Mouse (Mus musculus) lung, embryonic 14.5 days (tissue): Measurements from ENCODE around the gene Slc1a4. TPM values are rescaled to one million over a fixed set of nuclear protein-coding genes. Genes with fewer than 3 reads are reported as not detected.

Experiments
- ATAC-seq: fragments of 200-750 bp; cut with Nextera tagmentation; 2 replicates; pipeline ENCODE4 v1.8.0; 2017; ENCODE audit warnings: mild to moderate bottlenecking, moderate TSS enrichment, moderate library complexity; ENCODE audit not compliant: insufficient read depth
- DNase-seq: peaks from one replicate; pipeline ENCODE4 v3.0.0-alpha.2; 2015
- H3K27ac ChIP-seq: fragments of 300-500 bp; sonication (generic); 2 replicates; pipeline ENCODE4 v1.5.1; 2014; ENCODE audit warnings: low read depth, mild to moderate bottlenecking, moderate library complexity
- H3K27me3 ChIP-seq: fragments of 300-500 bp; sonication (generic); 2 replicates; pipeline ENCODE4 v1.6.1; 2014; ENCODE audit warnings: low read length, control low read depth; ENCODE audit not compliant: insufficient read depth
- H3K36me3 ChIP-seq: fragments of 300-500 bp; sonication (generic); 2 replicates; pipeline ENCODE4 v1.6.1; 2014; ENCODE audit warnings: control low read depth; ENCODE audit not compliant: insufficient read depth
- H3K4me1 ChIP-seq: fragments of 300-500 bp; sonication (generic); 2 replicates; pipeline ENCODE4 v1.6.1; 2014; ENCODE audit warnings: antibody characterized with exemption, control low read depth; ENCODE audit not compliant: insufficient read depth
- H3K4me2 ChIP-seq: fragments of 300-500 bp; sonication (generic); 2 replicates; pipeline ENCODE4 v1.6.1; 2014; ENCODE audit warnings: mild to moderate bottlenecking
- H3K4me3 ChIP-seq: fragments of 300-500 bp; sonication (generic); 2 replicates; pipeline ENCODE4 v1.5.1; 2014; ENCODE audit warnings: low read depth, low read length
- H3K9ac ChIP-seq: fragments of 300-500 bp; sonication (generic); 2 replicates; pipeline ENCODE4 v1.6.1; 2014
- H3K9me3 ChIP-seq: fragments of 300-500 bp; sonication (generic); 2 replicates; pipeline ENCODE4 v1.6.1; 2016; ENCODE audit warnings: low read depth, low read length, control low read depth
- CTCF ChIP-seq: IDR thresholded peaks from 2 replicates; pipeline ENCODE4 v1.5.1; 2016; ENCODE audit warnings: antibody characterized with exemption, low read depth
- WGBS: fragments of 180-500 bp; shearing (Covaris S2); extraction: QIAGEN DNeasy Blood & Tissue Kit; methylation state at CpG from one replicate; pipeline ENCODE4 v1.1.7; 2014; 5-methylcytosine and 5-hydroxymethylcytosine counted together
- polyA plus RNA-seq: library from polyadenylated mRNA; unstranded; fragments of >200 nt; fragmentation: Nextera tagmentation; extraction: Ambion mirVana; gene quantifications from 2 replicates; pipeline ENCODE4 v1.2.1, GENCODE M21; 2014

Gene Slc1a4
- polyA plus RNA-seq, 1 experiment from 2014 or later = 24.6 TPM

GRCm38 (mm10) chr11:20282601-20283219 is 49.8 kb downstream of the Slc1a4 start:
- no peaks in the 10 kb centered on the region for H3K36me3 ChIP-seq

GRCm38 (mm10) chr11:20280982-20281381 is 51.5 kb downstream of the Slc1a4 start:
- 50% methylated on average over 5 of the region's 5 CpGs for WGBS
- no peaks in the 10 kb centered on the region for H3K9me3 ChIP-seq
- no peak for TF ChIP-seq CTCF

More at GRCm38 (mm10) chr11:20282601-20283219, 49.8 kb downstream of the Slc1a4 start:
- DNase-seq (no peak), ATAC-seq (no peak)
- Histone ChIP-seq H3K4me3 (no peak overlapping the region), H3K9ac (no peak overlapping the region), H3K4me2 (no peak overlapping the region), H3K9me3 (no peaks in the 10 kb centered on the region), H3K27me3 (no peaks in the 10 kb centered on the region), H3K4me1 (peaks cover 3% of the 10 kb centered on the region; the same call in 1 of the 2 replicates), H3K27ac (no peak overlapping the region)
- WGBS = 78% methylated on average over 2 of the region's 2 CpGs
- TF ChIP-seq CTCF = no peak

GRCm38 (mm10) chr11:20278702-20279101 is 53.8 kb downstream of the Slc1a4 start:
- Histone ChIP-seq H3K9me3 (no peaks in the 10 kb centered on the region), H3K36me3 (no peaks in the 10 kb centered on the region), H3K27me3 (no peaks in the 10 kb centered on the region), H3K4me2 (no peak overlapping the region), H3K4me1 (peaks cover 3% of the 10 kb centered on the region; the same call in 1 of the 2 replicates), H3K4me3 (no peak overlapping the region), H3K9ac (no peak overlapping the region), H3K27ac (no peak overlapping the region)
- peak; percentile 45 for DNase-seq
- TF ChIP-seq CTCF = no peak
- 23% methylated on average over 5 of the region's 5 CpGs for WGBS
- no peak for ATAC-seq

More at GRCm38 (mm10) chr11:20280982-20281381, 51.5 kb downstream of the Slc1a4 start:
- Histone ChIP-seq H3K4me1 (peaks cover 3% of the 10 kb centered on the region; the same call in 1 of the 2 replicates), H3K4me3 (no peak overlapping the region), H3K27ac (no peak overlapping the region), H3K27me3 (no peaks in the 10 kb centered on the region), H3K4me2 (no peak overlapping the region), H3K9ac (no peak overlapping the region), H3K36me3 (no peaks in the 10 kb centered on the region)
- DNase-seq (peak; percentile 70), ATAC-seq (no peak)

- no peaks in the 10 kb centered on the region for H3K9me3 ChIP-seq
- DNase-seq (no peak), ATAC-seq (no peak)
- no peak for TF ChIP-seq CTCF
- no peak overlapping the region for H3K4me2 ChIP-seq
- no peaks in the 10 kb centered on the region for H3K27me3 ChIP-seq
- peaks cover 3% of the 10 kb centered on the region; the same call in 1 of the 2 replicates for H3K4me1 ChIP-seq
- H3K36me3 ChIP-seq = no peaks in the 10 kb centered on the region
- H3K4me3 ChIP-seq = no peak overlapping the region
- no peak overlapping the region for H3K27ac ChIP-seq
- no peak overlapping the region for H3K9ac ChIP-seq
- 62% methylated on average over 2 of the region's 2 CpGs for WGBS
Measured at GRCm38 (mm10) chr11:20277106-20277505, 55.4 kb downstream of the Slc1a4 start.

GRCm38 (mm10) chr11:20275974-20276373 is 56.5 kb downstream of the Slc1a4 start:
- H3K9me3 ChIP-seq = no peaks in the 10 kb centered on the region
- H3K9ac ChIP-seq = no peak overlapping the region
- H3K27ac ChIP-seq = no peak overlapping the region
- no peak overlapping the region for H3K4me3 ChIP-seq
- 62% methylated on average over 2 of the region's 2 CpGs for WGBS
- no peak for DNase-seq
- H3K27me3 ChIP-seq = no peaks in the 10 kb centered on the region
- ATAC-seq = no peak
- TF ChIP-seq CTCF = no peak
- H3K36me3 ChIP-seq = no peaks in the 10 kb centered on the region
- H3K4me2 ChIP-seq = no peak overlapping the region
- no peaks in the 10 kb centered on the region; the same call in 1 of the 2 replicates for H3K4me1 ChIP-seq

- TF ChIP-seq CTCF = no peak
- WGBS = 76% methylated on average over 6 of the region's 6 CpGs
- H3K27me3 ChIP-seq = no peaks in the 10 kb centered on the region
- no peak for ATAC-seq
- no peak overlapping the region for H3K4me3 ChIP-seq
- no peak overlapping the region for H3K27ac ChIP-seq
- H3K9ac ChIP-seq = no peak overlapping the region
- no peak for DNase-seq
- no peaks in the 10 kb centered on the region for H3K36me3 ChIP-seq
- no peaks in the 10 kb centered on the region for H3K9me3 ChIP-seq
- H3K4me2 ChIP-seq = no peak overlapping the region
- no peaks in the 10 kb centered on the region for H3K4me1 ChIP-seq
Measured at GRCm38 (mm10) chr11:20269885-20270284, 62.6 kb downstream of the Slc1a4 start.

- H3K27ac ChIP-seq = no peak overlapping the region
- H3K4me2 ChIP-seq = no peak overlapping the region
- WGBS = 56% methylated on average over 8 of the region's 8 CpGs
- no peak overlapping the region for H3K4me3 ChIP-seq
- H3K36me3 ChIP-seq = no peaks in the 10 kb centered on the region
- H3K27me3 ChIP-seq = no peaks in the 10 kb centered on the region
- H3K9me3 ChIP-seq = no peaks in the 10 kb centered on the region
- DNase-seq = peak; percentile 78
- H3K9ac ChIP-seq = no peak overlapping the region
- H3K4me1 ChIP-seq = no peaks in the 10 kb centered on the region
- no peak for ATAC-seq
- peak; percentile 58 for TF ChIP-seq CTCF
Measured at GRCm38 (mm10) chr11:20262628-20263380, 69.7 kb downstream of the Slc1a4 start.
